Mouse (Mus musculus) MEL (cell line): ENCODE measurements at regions not wholly inside any gene's neighbourhood (a gene's known extent, or its start where the extent isn't known, plus 50 kb on each side); places are given as distances from the start of the nearest gene placed in this dataset.

Source experiments
- DNase-seq: peaks from one replicate; pipeline ENCODE4 v3.0.0; 2011; ENCODE audit warnings: low read depth, low spot score
- H3K27ac ChIP-seq: 2 replicates; pipeline ENCODE4 v1.5.1; 2012; ENCODE audit warnings: low read depth, mild to moderate bottlenecking, control low read depth, low read length, moderate library complexity; ENCODE audit not compliant: control insufficient read depth
- H3K27me3 ChIP-seq, 2 experiments: fragments of 150-350 bp in 1 of 2; sonication (generic) in 1 of 2; 2 replicates each; pipeline ENCODE4 v1.6.1; 2012; ENCODE audit warnings: low read length in 2 of 2, mild to moderate bottlenecking in 2 of 2, improper control_type of control experiment in 1 of 2, moderate library complexity in 1 of 2; ENCODE audit not compliant: insufficient read depth in 2 of 2, control insufficient read depth in 1 of 2
- H3K36me3 ChIP-seq, 2 experiments: 2 replicates each; pipeline ENCODE4 v1.6.1; 2012 to 2014; ENCODE audit warnings: low read length in 2 of 2, improper control_type of control experiment in 1 of 2, inconsistent platforms in 1 of 2, mild to moderate bottlenecking in 1 of 2; ENCODE audit not compliant: insufficient read depth in 2 of 2, control insufficient read depth in 1 of 2
- H3K4me1 ChIP-seq, 2 experiments: fragments of 150-350 bp in 1 of 2; sonication (generic) in 1 of 2; 2 replicates each; pipeline ENCODE4 v1.6.1; 2012; ENCODE audit warnings: low read length in 2 of 2, improper control_type of control experiment in 1 of 2, mild to moderate bottlenecking in 1 of 2; ENCODE audit not compliant: insufficient read depth in 2 of 2, control insufficient read depth in 1 of 2
- H3K4me3 ChIP-seq, 2 experiments: fragments of 150-350 bp in 1 of 2; sonication (generic) in 1 of 2; 2 replicates each; pipeline ENCODE4 v1.5.1; 2012; ENCODE audit warnings: low read depth in 2 of 2, low read length in 2 of 2, mild to moderate bottlenecking in 2 of 2, moderate library complexity in 2 of 2, control low read depth in 1 of 2, improper control_type of control experiment in 1 of 2; ENCODE audit not compliant: control insufficient read depth in 1 of 2, insufficient read depth in 1 of 2
- H3K79me2 ChIP-seq: 2 replicates; pipeline ENCODE4 v1.6.1; 2012; ENCODE audit warnings: mild to moderate bottlenecking, low read length, moderate library complexity; ENCODE audit not compliant: control insufficient read depth, poor library complexity, insufficient read depth
- H3K9ac ChIP-seq: 2 replicates; pipeline ENCODE4 v1.6.1; 2012; ENCODE audit warnings: low read depth, mild to moderate bottlenecking, control low read depth, low read length, moderate library complexity; ENCODE audit not compliant: control insufficient read depth, poor library complexity, severe bottlenecking
- H3K9me3 ChIP-seq: fragments of 150-350 bp; sonication (generic); replicated peaks from 2 replicates; pipeline ENCODE4 v1.6.1; 2012; ENCODE audit warnings: mild to moderate bottlenecking, low read length, improper control_type of control experiment, moderate library complexity; ENCODE audit not compliant: insufficient read depth
- CHD1 ChIP-seq: IDR thresholded peaks from 2 replicates; pipeline ENCODE4 v1.6.1; 2012; ENCODE audit warnings: low read depth, mild to moderate bottlenecking, inconsistent platforms, low read length, improper control_type of control experiment
- CHD2 ChIP-seq: IDR thresholded peaks from 2 replicates; pipeline ENCODE4 v1.6.1; 2011; ENCODE audit warnings: low read length, improper control_type of control experiment
- E2F4 ChIP-seq: IDR thresholded peaks from 2 replicates; pipeline ENCODE4 v1.6.1; 2011; ENCODE audit warnings: low read depth, low read length, improper control_type of control experiment, borderline replicate concordance
- EP300 ChIP-seq, 2 experiments: IDR thresholded peaks; 2 replicates each; pipeline ENCODE4 v1.6.1; 2011; ENCODE audit warnings: improper control_type of control experiment in 2 of 2, low read length in 2 of 2, low read depth in 1 of 2, mild to moderate bottlenecking in 1 of 2
- ETS1 ChIP-seq: IDR thresholded peaks from 2 replicates; pipeline ENCODE4 v1.6.1; 2012; ENCODE audit warnings: low read depth, mild to moderate bottlenecking, inconsistent platforms, low read length, improper control_type of control experiment, moderate library complexity
- GATA1 ChIP-seq: IDR thresholded peaks from 2 replicates; pipeline ENCODE4 v1.6.1; 2011; ENCODE audit warnings: low read depth, low read length, improper control_type of control experiment
- HCFC1 ChIP-seq: IDR thresholded peaks from 2 replicates; pipeline ENCODE4 v1.6.1; 2012; ENCODE audit warnings: low read depth, mild to moderate bottlenecking, inconsistent platforms, low read length, improper control_type of control experiment, moderate library complexity
- JUND ChIP-seq: IDR thresholded peaks from 2 replicates; pipeline ENCODE4 v1.6.1; 2011; ENCODE audit warnings: low read depth, mild to moderate bottlenecking, improper control_type of control experiment, low read length
- MAX ChIP-seq: IDR thresholded peaks from 2 replicates; pipeline ENCODE4 v1.6.1; 2011; ENCODE audit warnings: low read length, improper control_type of control experiment
- MXI1 ChIP-seq: IDR thresholded peaks from 2 replicates; pipeline ENCODE4 v1.6.1; 2011; ENCODE audit warnings: mild to moderate bottlenecking, low read depth, low read length, improper control_type of control experiment
- MYB ChIP-seq: IDR thresholded peaks from 2 replicates; pipeline ENCODE4 v1.6.1; 2011; ENCODE audit warnings: mild to moderate bottlenecking, low read depth, low read length, improper control_type of control experiment
- POLR2A ChIP-seq, 2 experiments: IDR thresholded peaks; 2 replicates each; pipeline ENCODE4 v1.6.1; 2011 to 2012; ENCODE audit warnings: low read length in 2 of 2, mild to moderate bottlenecking in 2 of 2, control low read depth in 1 of 2, improper control_type of control experiment in 1 of 2, low read depth in 1 of 2, moderate library complexity in 1 of 2; ENCODE audit not compliant: control insufficient read depth in 1 of 2, insufficient read depth in 1 of 2, poor library complexity in 1 of 2
- RCOR1 ChIP-seq: IDR thresholded peaks from 2 replicates; pipeline ENCODE4 v1.6.1; 2012; ENCODE audit warnings: low read depth, mild to moderate bottlenecking, inconsistent platforms, low read length, improper control_type of control experiment
- SIN3A ChIP-seq: IDR thresholded peaks from 2 replicates; pipeline ENCODE4 v1.6.1; 2012; ENCODE audit warnings: low read length, improper control_type of control experiment, inconsistent platforms
- TAL1 ChIP-seq: IDR thresholded peaks from 2 replicates; pipeline ENCODE4 v1.6.1; 2012; ENCODE audit warnings: mild to moderate bottlenecking, inconsistent platforms, low read length, moderate library complexity, mixed read lengths
- TCF12 ChIP-seq: IDR thresholded peaks from 2 replicates; pipeline ENCODE4 v1.6.1; 2014; ENCODE audit warnings: low read depth, mild to moderate bottlenecking, inconsistent platforms, low read length, improper control_type of control experiment, moderate library complexity
- USF2 ChIP-seq, 2 experiments: IDR thresholded peaks; 2 replicates each; pipeline ENCODE4 v1.6.1; 2011 to 2012; ENCODE audit warnings: improper control_type of control experiment in 2 of 2, low read length in 2 of 2, borderline replicate concordance in 1 of 2, inconsistent platforms in 1 of 2, low read depth in 1 of 2, mild to moderate bottlenecking in 1 of 2; ENCODE audit not compliant: insufficient read depth in 1 of 2
- ZC3H11A ChIP-seq: IDR thresholded peaks from 2 replicates; pipeline ENCODE4 v1.6.1; 2012; ENCODE audit warnings: low read depth, mild to moderate bottlenecking, inconsistent platforms, low read length, improper control_type of control experiment
- ZMIZ1 ChIP-seq: IDR thresholded peaks from 2 replicates; pipeline ENCODE4 v1.6.1; 2012; ENCODE audit warnings: low read depth, mild to moderate bottlenecking, inconsistent platforms, low read length, improper control_type of control experiment, moderate library complexity
- ZNF384 ChIP-seq: IDR thresholded peaks from 2 replicates; pipeline ENCODE4 v1.6.1; 2012; ENCODE audit warnings: low read depth, mild to moderate bottlenecking, inconsistent platforms, low read length, improper control_type of control experiment

DNA sequence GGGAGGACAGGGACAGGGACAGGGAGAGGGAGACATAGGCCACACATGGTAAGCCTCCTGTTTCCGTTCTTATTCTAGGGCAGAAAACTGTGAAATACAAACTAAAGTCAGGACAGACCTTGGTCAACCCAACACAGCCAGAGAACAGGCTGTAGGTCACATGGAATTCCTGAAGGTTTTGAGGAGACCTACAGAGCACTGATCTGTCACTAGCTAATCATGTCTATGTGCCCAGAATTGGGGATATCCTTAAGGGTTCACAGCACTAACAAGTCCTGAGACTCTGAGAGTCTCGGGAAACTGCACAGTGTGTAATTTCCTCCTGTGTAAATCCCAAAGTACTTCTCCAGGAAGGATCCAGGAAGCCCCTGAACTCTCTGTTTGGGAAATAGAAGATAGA, 94.6 kb downstream of the Trib2 start:
- no peak for DNase-seq
- no peaks in the 10 kb centered on the region for H3K4me1 ChIP-seq

DNA sequence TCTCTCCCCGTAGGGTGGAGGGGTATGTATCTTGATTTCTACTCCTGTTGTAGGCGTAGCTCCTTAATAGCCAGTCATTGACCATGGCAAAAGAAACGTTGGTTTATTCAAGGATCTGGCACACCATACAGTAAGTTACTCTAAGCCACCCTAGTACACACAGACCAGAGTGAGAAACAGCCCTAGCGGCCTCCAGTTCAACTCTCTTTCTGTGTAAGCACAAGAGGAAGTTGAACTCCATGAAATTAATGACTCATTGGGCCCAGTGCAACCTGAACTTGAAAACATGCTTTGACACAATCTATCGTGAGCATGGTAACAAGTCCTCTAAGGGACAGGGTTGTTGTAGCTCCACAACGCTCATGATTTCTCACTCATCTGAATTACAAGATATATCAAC, 96.6 kb downstream of the Trib2 start:
- Histone ChIP-seq H3K9me3 (no peaks in the 10 kb centered on the region), H3K4me3 (no peak overlapping the region), H3K36me3 (no peaks in the 10 kb centered on the region), H3K27ac (no peak overlapping the region), H3K79me2 (no peaks in the 10 kb centered on the region), H3K27me3 (peaks cover 0 to 8% of the 10 kb centered on the region in 2 experiments; a peak in 2 of 4 replicates), H3K9ac (no peak overlapping the region), H3K4me1 (no peaks in the 10 kb centered on the region)
- DNase-seq: peak; percentile 23
- TF ChIP-seq GATA1 (no peak), SIN3A (no peak), EP300 (IDR thresholded peaks at IDR 0.05; ENCODE audit: low read depth in 1 of 2, low read length in 2 of 2) (no peak)

More for the DNA sequence above, 94.6 kb downstream of the Trib2 start:
- Histone ChIP-seq H3K79me2 (no peaks in the 10 kb centered on the region), H3K36me3 (no peaks in the 10 kb centered on the region), H3K27me3 (no peaks in the 10 kb centered on the region; a peak in 1 of 4 replicates), H3K9ac (no peak overlapping the region), H3K4me3 (no peak overlapping the region), H3K27ac (no peak overlapping the region), H3K9me3 (no peaks in the 10 kb centered on the region)
- TF ChIP-seq ETS1 (no peak), JUND (no peak), ZC3H11A (no peak), E2F4 (no peak), USF2 (IDR thresholded peaks at IDR 0.05; ENCODE audit: borderline replicate concordance in 1 of 2, insufficient read depth in 1 of 2, low read depth in 1 of 2, low read length in 2 of 2) (no peak), HCFC1 (no peak), TAL1 (no peak), MXI1 (no peak), MYB (no peak), MAX (no peak), EP300 (IDR thresholded peaks at IDR 0.05; ENCODE audit: low read depth in 1 of 2, low read length in 2 of 2) (no peak), SIN3A (no peak)

DNA sequence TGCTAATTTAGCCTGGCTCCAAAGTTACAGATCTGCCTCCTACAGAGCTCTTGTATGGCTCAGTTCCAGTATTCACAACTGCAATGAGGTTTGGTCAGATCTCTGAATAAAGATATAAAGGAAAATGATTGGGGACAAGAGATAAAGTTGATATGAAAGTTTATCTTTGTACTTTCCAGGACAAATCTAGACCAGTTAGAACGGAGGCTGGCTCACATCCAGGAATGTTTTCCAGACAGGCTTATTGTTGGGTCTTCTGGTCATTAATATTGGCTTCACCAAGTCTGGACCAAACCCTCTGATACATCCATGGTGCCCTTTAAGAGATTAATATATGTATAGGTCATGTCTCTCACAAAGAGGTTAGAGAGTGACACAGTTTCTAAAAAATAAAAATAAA, 97.9 kb downstream of the Trib2 start:
- Histone ChIP-seq H3K9ac (no peak overlapping the region), H3K27ac (no peak overlapping the region), H3K4me3 (no peak overlapping the region), H3K27me3 (peaks cover 2 to 11% of the 10 kb centered on the region in 2 experiments; a peak in 3 of 4 replicates), H3K4me1 (no peaks in the 10 kb centered on the region), H3K79me2 (no peaks in the 10 kb centered on the region), H3K36me3 (no peaks in the 10 kb centered on the region), H3K9me3 (no peaks in the 10 kb centered on the region)
- TF ChIP-seq ZNF384 (no peak), RCOR1 (no peak), EP300 (IDR thresholded peaks at IDR 0.05; ENCODE audit: low read depth in 1 of 2, low read length in 2 of 2) (no peak), USF2 (IDR thresholded peaks at IDR 0.05; ENCODE audit: borderline replicate concordance in 1 of 2, insufficient read depth in 1 of 2, low read depth in 1 of 2, low read length in 2 of 2) (no peak), E2F4 (no peak), POLR2A (IDR thresholded peaks at IDR 0.05; ENCODE audit: control insufficient read depth in 1 of 2, insufficient read depth in 1 of 2, low read depth in 1 of 2, low read length in 2 of 2, poor library complexity in 1 of 2) (no peak), ZMIZ1 (no peak), TCF12 (no peak), ZC3H11A (no peak), CHD1 (no peak), CHD2 (no peak), MXI1 (no peak)
- DNase-seq: no peak
